Mouse (Mus musculus): Measurements from ENCODE around the gene Peak1. TPM values are rescaled to one million over a fixed set of nuclear protein-coding genes. Genes with fewer than 3 reads are reported as not detected.

The Peak1 gene
- 10.1 and 12.6 TPM in 2 replicates for polyA plus RNA-seq (2015; fragmentation: Nextera tagmentation; extraction: Ambion mirVana)

DNA sequence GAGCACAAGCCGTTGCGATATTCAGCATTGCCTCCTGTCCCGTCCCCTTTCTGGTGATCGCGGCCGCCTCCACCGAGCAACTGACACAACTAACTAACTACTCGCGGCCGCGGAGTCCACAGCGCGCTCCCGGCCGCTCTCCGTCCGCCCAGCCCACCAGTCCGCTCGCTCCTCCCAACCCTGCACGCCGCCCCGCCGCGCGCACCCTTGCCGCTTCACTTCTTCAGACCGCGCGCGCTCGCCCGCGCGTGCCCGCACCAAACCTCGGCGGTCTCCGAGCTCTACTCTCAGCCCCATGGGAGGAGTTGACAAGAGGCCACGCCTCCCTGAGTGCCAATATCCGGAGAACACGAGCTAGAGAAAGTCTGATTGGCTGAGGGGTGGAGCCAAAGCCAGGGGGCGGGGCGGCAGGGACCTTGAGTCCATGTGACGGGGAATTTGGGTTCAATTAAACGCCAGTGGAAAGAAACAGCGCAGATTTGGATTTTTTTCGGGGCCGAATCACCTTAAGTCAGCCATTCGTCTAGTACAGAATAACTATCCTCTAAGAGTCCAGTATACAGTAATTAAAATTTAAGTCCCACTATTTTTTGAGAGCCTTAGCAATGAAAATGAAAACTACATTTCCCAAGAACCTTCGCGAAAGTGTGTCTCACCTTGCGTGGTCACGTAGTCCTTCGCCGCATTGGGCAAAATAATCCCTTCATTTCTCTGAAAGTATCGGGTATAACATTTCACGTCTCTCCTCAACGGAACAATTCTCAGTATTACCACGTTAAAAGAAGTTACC is at the start of gene Peak1, which contains the start of gene Hmg20a:
Gene Peak1, minus strand, starts transcription at position 120 of the 790 bp plus-strand sequence.
Gene Hmg20a, plus strand, starts transcription at position 662 of the 790 bp plus-strand sequence.
- Histone ChIP-seq H3K27me3 (replicated peaks) (no peaks in the 10 kb centered on the region), H3K36me3 (no peaks in the 10 kb centered on the region), H3K27ac (peak within 1 kb of the TSS; percentile 96), H3K9me3 (no peaks in the 10 kb centered on the region), H3K4me2 (replicated peaks) (peak within 1 kb of the TSS; percentile 65), H3K9ac (peak within 1 kb of the TSS; percentile 89), H3K4me3 (replicated peaks) (peak within 1 kb of the TSS; percentile 87), H3K4me1 (replicated peaks) (peaks cover 6% of the 10 kb centered on the region)
- WGBS = under 1% methylated on average over 59 of the region's 59 CpGs
- ATAC-seq = peak; percentile 96

DNA sequence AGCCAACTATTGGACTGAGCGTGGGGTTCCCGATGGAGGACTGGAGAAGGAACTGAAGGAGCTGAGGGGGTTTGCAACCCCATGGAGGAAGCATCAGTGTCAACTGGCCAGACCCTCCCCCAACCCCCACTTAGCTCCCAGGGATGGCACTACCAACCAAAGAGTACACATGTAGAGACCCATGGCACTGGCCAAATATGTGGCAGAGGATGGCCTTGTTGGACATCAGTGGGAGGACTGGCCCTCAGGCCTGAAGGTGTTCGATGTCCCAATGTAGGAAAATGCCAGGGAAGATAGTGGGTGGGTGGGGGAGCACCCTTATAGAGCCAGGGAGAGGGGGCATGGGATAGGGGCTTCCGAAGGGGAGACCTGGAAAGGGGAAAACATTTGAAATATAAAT is 48.4 kb upstream of the Peak1 start:
- H3K27ac ChIP-seq = 0 out of 2 replicates have a peak overlapping the region, but pooled peaks have one; percentile 9
- WGBS = 94% methylated on average over 4 of the region's 4 CpGs

GRCm38 (mm10) chr9:56464863-56465654 is 47.2 kb upstream of the Peak1 start:
- 0 out of 2 replicates have a peak, but pooled peaks have one; percentile 27 for ATAC-seq
- no peaks in the 10 kb centered on the region for H3K9me3 ChIP-seq
- no peaks in the 10 kb centered on the region for H3K27me3 ChIP-seq (replicated peaks)
- H3K4me2 ChIP-seq (replicated peaks) = no peak overlapping the region
- H3K9ac ChIP-seq = no peak overlapping the region
- H3K27ac ChIP-seq = peak overlapping the region; percentile 51
- 37% methylated on average over 23 of the region's 23 CpGs for WGBS
- H3K4me3 ChIP-seq (replicated peaks) = no peak overlapping the region
- H3K4me1 ChIP-seq (replicated peaks) = peaks cover 11% of the 10 kb centered on the region
- peaks cover 4% of the 10 kb centered on the region; the same call in 1 of the 2 replicates for H3K36me3 ChIP-seq

More for the DNA sequence above, 48.4 kb upstream of the Peak1 start:
- H3K27me3 ChIP-seq (replicated peaks) = no peaks in the 10 kb centered on the region
- ATAC-seq = no peak
- H3K4me2 ChIP-seq (replicated peaks) = no peak overlapping the region
- H3K9ac ChIP-seq = no peak overlapping the region
- no peak overlapping the region for H3K4me3 ChIP-seq (replicated peaks)
- no peaks in the 10 kb centered on the region for H3K9me3 ChIP-seq
- H3K4me1 ChIP-seq (replicated peaks) = peaks cover 11% of the 10 kb centered on the region
- H3K36me3 ChIP-seq = peaks cover 4% of the 10 kb centered on the region; the same call in 1 of the 2 replicates

- H3K9ac ChIP-seq = no peak overlapping the region
- H3K36me3 ChIP-seq = peaks cover 4% of the 10 kb centered on the region; the same call in 1 of the 2 replicates
- no peak overlapping the region for H3K4me3 ChIP-seq (replicated peaks)
- WGBS = 37% methylated on average over 4 of the region's 4 CpGs
- H3K27ac ChIP-seq = peak overlapping the region; percentile 74
- H3K9me3 ChIP-seq = no peaks in the 10 kb centered on the region
- H3K27me3 ChIP-seq (replicated peaks) = no peaks in the 10 kb centered on the region
- H3K4me2 ChIP-seq (replicated peaks) = no peak overlapping the region
- ATAC-seq = peak; percentile 66
- H3K4me1 ChIP-seq (replicated peaks) = peaks cover 11% of the 10 kb centered on the region
Observed at GRCm38 (mm10) chr9:56463686-56464515, 46.0 kb upstream of the Peak1 start.

GRCm38 (mm10) chr9:56463046-56463445 is 45.2 kb upstream of the Peak1 start:
- no peak overlapping the region for H3K4me3 ChIP-seq (replicated peaks)
- H3K4me1 ChIP-seq (replicated peaks) = peaks cover 11% of the 10 kb centered on the region
- ATAC-seq = no peak
- 92% methylated on average over 2 of the region's 2 CpGs for WGBS
- 0 out of 2 replicates have a peak overlapping the region, but pooled peaks have one; percentile 74 for H3K27ac ChIP-seq
- H3K4me2 ChIP-seq (replicated peaks) = no peak overlapping the region
- H3K9me3 ChIP-seq = no peaks in the 10 kb centered on the region
- peaks cover 4% of the 10 kb centered on the region; the same call in 1 of the 2 replicates for H3K36me3 ChIP-seq
- H3K9ac ChIP-seq = no peak overlapping the region
- no peaks in the 10 kb centered on the region for H3K27me3 ChIP-seq (replicated peaks)

DNA sequence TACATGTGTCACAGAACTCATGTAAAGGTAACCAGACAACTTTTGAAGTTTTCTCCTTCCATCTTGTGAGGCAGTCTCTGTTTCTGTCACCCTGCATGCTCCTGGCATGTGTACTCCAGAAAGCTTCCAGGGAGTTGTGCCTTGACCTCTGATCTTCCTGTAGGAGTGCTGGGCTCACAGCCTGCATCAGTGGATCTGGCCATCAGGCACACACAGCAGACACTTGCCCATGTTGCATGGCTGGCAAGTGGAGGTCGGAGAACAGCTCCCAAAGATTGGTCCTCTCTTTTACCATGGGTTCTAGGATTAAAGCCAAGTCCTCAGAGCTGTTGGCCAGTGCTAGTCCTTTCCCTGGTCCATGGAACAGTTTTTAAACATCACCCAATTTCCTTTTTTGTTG is 44.7 kb upstream of the Peak1 start:
- ATAC-seq = no peak
- Histone ChIP-seq H3K4me1 (replicated peaks) (peaks cover 11% of the 10 kb centered on the region), H3K27ac (no peak overlapping the region), H3K36me3 (no peaks in the 10 kb centered on the region), H3K9me3 (no peaks in the 10 kb centered on the region), H3K4me2 (replicated peaks) (no peak overlapping the region), H3K27me3 (replicated peaks) (no peaks in the 10 kb centered on the region), H3K9ac (no peak overlapping the region), H3K4me3 (replicated peaks) (no peak overlapping the region)
- WGBS = 86% methylated on average over 1 of the region's 1 CpGs

- Histone ChIP-seq H3K27ac (no peak overlapping the region), H3K36me3 (no peaks in the 10 kb centered on the region), H3K4me2 (replicated peaks) (no peak overlapping the region), H3K9ac (no peak overlapping the region), H3K4me1 (replicated peaks) (peaks cover 13% of the 10 kb centered on the region), H3K27me3 (replicated peaks) (no peaks in the 10 kb centered on the region), H3K9me3 (no peaks in the 10 kb centered on the region), H3K4me3 (replicated peaks) (no peak overlapping the region)
- no peak for ATAC-seq
- 70% methylated on average over 5 of the region's 5 CpGs for WGBS
Observed at GRCm38 (mm10) chr9:56460987-56461386, 43.1 kb upstream of the Peak1 start.

GRCm38 (mm10) chr9:56456426-56456825 is 38.6 kb upstream of the Peak1 start:
- WGBS = 85% methylated on average over 3 of the region's 3 CpGs
- Histone ChIP-seq H3K27me3 (replicated peaks) (no peaks in the 10 kb centered on the region), H3K9ac (no peak overlapping the region), H3K9me3 (no peaks in the 10 kb centered on the region), H3K27ac (no peak overlapping the region), H3K4me1 (replicated peaks) (0 out of 2 replicates have a peak, but pooled peaks cover 2% of the 10 kb centered on the region), H3K4me2 (replicated peaks) (no peak overlapping the region), H3K36me3 (no peaks in the 10 kb centered on the region), H3K4me3 (replicated peaks) (no peak overlapping the region)
- ATAC-seq = no peak; the same call in 1 of the 2 replicates

- no peaks in the 10 kb centered on the region for H3K27me3 ChIP-seq (replicated peaks)
- H3K27ac ChIP-seq = no peak overlapping the region
- WGBS = 70% methylated on average over 2 of the region's 2 CpGs
- H3K9ac ChIP-seq = no peak overlapping the region
- no peak overlapping the region for H3K4me3 ChIP-seq (replicated peaks)
- H3K9me3 ChIP-seq = no peaks in the 10 kb centered on the region
- no peaks in the 10 kb centered on the region for H3K36me3 ChIP-seq
- H3K4me1 ChIP-seq (replicated peaks) = 0 out of 2 replicates have a peak, but pooled peaks cover 2% of the 10 kb centered on the region
- H3K4me2 ChIP-seq (replicated peaks) = no peak overlapping the region
- no peak for ATAC-seq
Observed at GRCm38 (mm10) chr9:56453038-56453815, 35.4 kb upstream of the Peak1 start.

- Histone ChIP-seq H3K36me3 (no peaks in the 10 kb centered on the region), H3K4me1 (replicated peaks) (0 out of 2 replicates have a peak, but pooled peaks cover 2% of the 10 kb centered on the region)
- 88% methylated on average over 6 of the region's 6 CpGs for WGBS
Observed at GRCm38 (mm10) chr9:56451570-56451969, 33.7 kb upstream of the Peak1 start.

GRCm38 (mm10) chr9:56439699-56440098 is 21.8 kb upstream of the Peak1 start:
- no peak for ATAC-seq
- Histone ChIP-seq H3K4me3 (replicated peaks) (no peak overlapping the region), H3K27me3 (replicated peaks) (no peaks in the 10 kb centered on the region), H3K9me3 (no peaks in the 10 kb centered on the region), H3K9ac (no peak overlapping the region), H3K4me2 (replicated peaks) (no peak overlapping the region), H3K4me1 (replicated peaks) (no peaks in the 10 kb centered on the region), H3K27ac (no peak overlapping the region), H3K36me3 (no peaks in the 10 kb centered on the region)
- 79% methylated on average over 7 of the region's 7 CpGs for WGBS

More at GRCm38 (mm10) chr9:56451570-56451969, 33.7 kb upstream of the Peak1 start:
- Histone ChIP-seq H3K9me3 (no peaks in the 10 kb centered on the region), H3K4me2 (replicated peaks) (no peak overlapping the region), H3K27ac (no peak overlapping the region), H3K4me3 (replicated peaks) (no peak overlapping the region), H3K27me3 (replicated peaks) (no peaks in the 10 kb centered on the region), H3K9ac (no peak overlapping the region)
- ATAC-seq = no peak

All from intestine, embryonic 15.5 days (tissue).